In the genomic region with DNA sequence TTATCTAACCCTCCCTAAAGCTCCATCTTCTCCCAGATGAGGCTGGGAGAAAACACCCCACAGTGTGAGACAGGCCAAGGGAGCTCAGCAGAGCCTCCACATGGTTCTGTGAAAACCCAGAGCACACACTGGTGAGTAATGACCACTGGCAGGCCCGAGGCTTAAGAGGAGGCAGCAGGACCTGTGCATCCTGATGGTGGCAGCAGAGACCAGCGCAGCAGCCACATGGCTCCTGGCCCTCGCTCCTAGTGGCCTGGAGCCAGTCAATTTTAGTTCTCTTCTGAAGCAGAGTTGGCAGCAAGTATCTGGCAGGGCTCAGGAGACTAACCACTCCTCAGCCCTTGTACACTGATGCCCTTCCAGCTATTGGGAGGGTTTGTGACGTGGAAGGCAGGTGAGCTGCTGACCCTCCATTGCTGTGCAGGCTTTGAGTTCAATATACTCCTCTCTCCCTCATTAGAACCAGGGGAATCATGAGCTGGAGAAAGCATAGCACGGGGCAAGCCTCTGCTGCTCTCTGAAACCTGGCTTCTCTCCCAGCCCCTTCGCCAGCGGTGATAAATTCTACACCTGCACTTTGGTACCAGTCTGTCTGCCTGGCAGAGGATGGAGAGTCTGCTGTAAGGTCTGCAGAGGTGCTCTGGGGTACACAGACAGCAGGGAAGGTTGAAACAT, we compare ENCODE assay signal across 9 mouse cellular contexts. TPM values are rescaled to one million over a fixed set of nuclear protein-coding genes. Genes with fewer than 3 reads are reported as not detected.
DNase-seq lines count a peak whose midpoint lies in the region; ATAC-seq and TF ChIP-seq lines count a peak whose summit lies in the region.
"Had no signal": no experiment of that assay in that cellular context is flagged by ENCODE, and none has a peak within 500 bp of the region (broad histone marks: within the 10 kb centered on the region; RNA-seq: fewer than 3 reads in every experiment).

No protein-coding gene starts in this region.

- no peaks in the 10 kb centered on the region for H3K9me3 ChIP-seq in embryonic facial prominence, embryonic 14.5 days (ENCODE audit: control insufficient read depth, low read length)
- H3K9me3 ChIP-seq in midbrain, embryonic 10.5 days (replicated peaks) = no peaks in the 10 kb centered on the region

- H3K27me3 ChIP-seq in embryonic facial prominence, embryonic 14.5 days (replicated peaks; ENCODE audit: control insufficient read depth, insufficient read depth, low read length) = no peaks in the 10 kb centered on the region
- no peaks in the 10 kb centered on the region for H3K27me3 ChIP-seq in heart, adult 2 months (ENCODE audit: control insufficient read depth, insufficient read depth, low read length)
- H3K27me3 ChIP-seq in kidney, adult 2 months (replicated peaks; ENCODE audit: control insufficient read depth, insufficient read depth, low read length) = no peaks in the 10 kb centered on the region
- H3K27me3 ChIP-seq in midbrain, embryonic 10.5 days (ENCODE audit: low read depth, poor library complexity, severe bottlenecking) = peaks cover 31% of the 10 kb centered on the region

- no peak overlapping the region for H3K9ac ChIP-seq in embryonic facial prominence, embryonic 14.5 days (ENCODE audit: low read depth, low read length)
- no peak overlapping the region for H3K9ac ChIP-seq in heart, adult 2 months (ENCODE audit: low read depth, low read length)

- DNase-seq in adrenal gland, postnatal 4 days (ENCODE audit: low spot score in 2 of 2) = peak; percentile 32 to 59
- peak; percentile 88 for DNase-seq in embryonic facial prominence, embryonic 14.5 days (ENCODE audit: low spot score)
- DNase-seq in heart, adult 2 months = peak; percentile 78 to 83
- DNase-seq in kidney, adult 2 months = peak; percentile 91
- DNase-seq in left cerebral cortex, postnatal 36 days (ENCODE audit: low spot score in 2 of 2) = peak; percentile 72 to 77
- DNase-seq in midbrain, embryonic 10.5 days (ENCODE audit: low spot score) = peak; percentile 74
- DNase-seq in skeletal muscle tissue, adult 2 months (ENCODE audit: low read depth, low spot score) = peak; percentile 67

- intact Hi-C loops in heart, adult 2 months (cut with DNase I) = loop anchor here (1.0 to 2.0 kb wide), 2 partner anchors 130 to 266 kb away; no protein-coding TSS in a partner anchor
- intact Hi-C loops in left cerebral cortex, postnatal 36 days (cut with DNase I) = loop anchor here (5.0 kb wide), 2 partner anchors 103 to 128 kb away; no protein-coding TSS in a partner anchor

- no peak overlapping the region for H3K27ac ChIP-seq in embryonic facial prominence, embryonic 14.5 days (replicated peaks; ENCODE audit: low read depth, low read length)
- peak overlapping the region; percentile 20; the same call in 1 of the 2 replicates for H3K27ac ChIP-seq in heart, adult 2 months
- no peak overlapping the region for H3K27ac ChIP-seq in kidney, adult 2 months (ENCODE audit: insufficient read depth, low read depth, low read length)
- H3K27ac ChIP-seq in midbrain, embryonic 10.5 days (replicated peaks) = peak overlapping the region; percentile 40; the same call in 1 of the 2 replicates

- no peak for TF ChIP-seq POLR2A in heart, adult 2 months (IDR thresholded peaks at IDR 0.05; ENCODE audit: insufficient read depth, low read depth, low read length)
- TF ChIP-seq POLR2A in kidney, adult 2 months (IDR thresholded peaks at IDR 0.05; ENCODE audit: low read depth, low read length) = no peak

- no peaks in the 10 kb centered on the region for H3K36me3 ChIP-seq in embryonic facial prominence, embryonic 14.5 days (ENCODE audit: control insufficient read depth, insufficient read depth, low read length)
- H3K36me3 ChIP-seq in heart, adult 2 months (ENCODE audit: control insufficient read depth, insufficient read depth, low read length) = no peaks in the 10 kb centered on the region
- no peaks in the 10 kb centered on the region for H3K36me3 ChIP-seq in kidney, adult 2 months (ENCODE audit: control insufficient read depth, insufficient read depth, low read length)
- no peaks in the 10 kb centered on the region; the same call in 1 of the 2 replicates for H3K36me3 ChIP-seq in midbrain, embryonic 10.5 days

- ATAC-seq in embryonic facial prominence, embryonic 14.5 days (ENCODE audit: low read depth) = peak; percentile 89
- ATAC-seq in activated CD4-positive, CD25-positive, alpha-beta regulatory T cell, adult 4 months = no peak

- H3K79me2 ChIP-seq in heart, adult 2 months (replicated peaks; ENCODE audit: control insufficient read depth, insufficient read depth, low read length) = no peaks in the 10 kb centered on the region

- peak; percentile 89; the same call in 1 of the 2 replicates for TF ChIP-seq EP300 in heart, adult 2 months (IDR thresholded peaks at IDR 0.05; ENCODE audit: insufficient read depth, low read depth, low read length)

- TF ChIP-seq CTCF in heart, adult 2 months (IDR thresholded peaks at IDR 0.05) = peak; percentile 92
- peak; percentile 98; the same call in 1 of the 2 replicates for TF ChIP-seq CTCF in kidney, adult 2 months (conservative IDR thresholded peaks at IDR 0.05; ENCODE audit: insufficient read depth, insufficient read length, low read depth, low read length)

- 0 out of 2 replicates have a peak, but pooled peaks cover 4% of the 10 kb centered on the region for H3K4me1 ChIP-seq in embryonic facial prominence, embryonic 14.5 days (ENCODE audit: control insufficient read depth, insufficient read depth, low read length)
- peaks cover 2% of the 10 kb centered on the region for H3K4me1 ChIP-seq in heart, adult 2 months (ENCODE audit: control insufficient read depth, insufficient read depth, low read length)
- peaks cover 6% of the 10 kb centered on the region; the same call in 1 of the 2 replicates for H3K4me1 ChIP-seq in kidney, adult 2 months (ENCODE audit: control insufficient read depth, insufficient read depth, low read length)
- H3K4me1 ChIP-seq in midbrain, embryonic 10.5 days = peaks cover 18% of the 10 kb centered on the region

- no peak overlapping the region for H3K4me3 ChIP-seq in embryonic facial prominence, embryonic 14.5 days (ENCODE audit: low read depth, low read length)
- H3K4me3 ChIP-seq in heart, adult 2 months = no peak overlapping the region
- no peak overlapping the region for H3K4me3 ChIP-seq in kidney, adult 2 months (ENCODE audit: insufficient read depth, low read depth, low read length)
- no peak overlapping the region for H3K4me3 ChIP-seq in midbrain, embryonic 10.5 days
- H3K4me3 ChIP-seq: myocyte had no signal

- no peak overlapping the region for H3K4me2 ChIP-seq in embryonic facial prominence, embryonic 14.5 days (ENCODE audit: low read depth, low read length)

- WGBS in embryonic facial prominence, embryonic 14.5 days = 28% methylated on average over 7 of the region's 7 CpGs
- 26% methylated on average over 7 of the region's 7 CpGs for WGBS in heart, adult 2 months
- 20% methylated on average over 7 of the region's 7 CpGs for WGBS in kidney, adult 2 months
- WGBS in midbrain, embryonic 10.5 days = 42% methylated on average over 7 of the region's 7 CpGs

RNA-seq across cellular contexts. Expression of gene Bfsp2, which starts 14.3 kb away (rescaled TPM):
- total RNA-seq in adrenal gland, postnatal 4 days (2021) = not detected
- 3.3 and 3.7 TPM in 2 replicates for polyA plus RNA-seq in embryonic facial prominence, embryonic 14.5 days (2014; fragmentation: Nextera tagmentation; extraction: Ambion mirVana)
- under 1 TPM; 0.52 to 0.99 TPM for total RNA-seq in heart, adult 2 months (2021)
- 0.31 TPM in 1 of 2 replicates, not detected in the other for polyA plus RNA-seq in heart, adult 2 months (2012; rRNA removed)
- 0.14 and 0.56 TPM in 2 replicates for polyA plus RNA-seq in kidney, adult 2 months (2012; rRNA removed)
- 1 to 10 TPM; 3.5 to 4.3 TPM for total RNA-seq in left cerebral cortex, postnatal 36 days (2021)
- 0.75 and 2.0 TPM in 2 replicates for polyA plus RNA-seq in midbrain, embryonic 10.5 days (2016; fragmentation: Nextera tagmentation; extraction: Ambion mirVana)
- 1 to 10 TPM in 1 of 2 experiments, under 1 TPM in 1; 0.97 to 2.4 TPM for polyA plus RNA-seq in activated CD4-positive, CD25-positive, alpha-beta regulatory T cell, adult 4 months (2017; shearing (Covaris generic))

Comparison
In these comparisons a context has a peak if more than half of its experiments do, and no peak if none do; other contexts are left out.
1. H3K27ac ChIP-seq: peak in heart, adult 2 months (single experiment) and midbrain, embryonic 10.5 days (single experiment); none in embryonic facial prominence, embryonic 14.5 days (single experiment) and kidney, adult 2 months (single experiment).
2. Peak in every context shown above with its lines, with median percentiles within 50 percentile points of each other: DNase-seq.